Mouse (Mus musculus): ENCODE data around the gene Elovl6. TPM values are rescaled to one million over a fixed set of nuclear protein-coding genes. Genes with fewer than 3 reads are reported as not detected.

Gene Elovl6
- 48.4 TPM for polyA plus RNA-seq (2014; fragmentation: Illumina TruSeq; extraction: RNeasy Lipid Tissue Mini Kit (QIAGEN cat#74804); ENCODE audit: low read depth, low replicate concordance)

GRCm38 (mm10) chr3:129532180-129532864 is at the start of gene Elovl6:
TSS of gene Elovl6 (plus strand) at chr3:129532355.

Other genes with a start within 250 kb of the Elovl6 start
- 59.8 TPM for gene Enpep, start 199.6 kb upstream of the Elovl6 start, polyA plus RNA-seq (2014; fragmentation: Illumina TruSeq; extraction: RNeasy Lipid Tissue Mini Kit (QIAGEN cat#74804); ENCODE audit: low read depth, low replicate concordance)
- 1.3 TPM for gene Egf, start 223.0 kb downstream of the Elovl6 start, polyA plus RNA-seq (2014; fragmentation: Illumina TruSeq; extraction: RNeasy Lipid Tissue Mini Kit (QIAGEN cat#74804); ENCODE audit: low read depth, low replicate concordance)

Measured in liver, adult 10 weeks (tissue).